Mouse (Mus musculus) lung, adult 2 months (tissue): ENCODE measurements at regions not wholly inside any gene's neighbourhood (a gene's known extent, or its start where the extent isn't known, plus 50 kb on each side); places are given as distances from the start of the nearest gene placed in this dataset.

ENCODE experiments used
- DNase-seq: peaks from one replicate; pipeline ENCODE4 v3.0.0; 2022
- H3K4me1 ChIP-seq: fragments of 200-500 bp; 2 replicates; pipeline ENCODE4 v1.6.1; 2011; ENCODE audit warnings: low read length; ENCODE audit not compliant: control insufficient read depth, insufficient read depth
- H3K4me3 ChIP-seq: fragments of 200-500 bp; replicated peaks from 2 replicates; pipeline ENCODE3; 2011; ENCODE audit warnings: low read depth, mild to moderate bottlenecking, control low read depth, low read length; ENCODE audit errors: extremely low read depth
- CTCF ChIP-seq: fragments of 200-500 bp; IDR thresholded peaks from 2 replicates; pipeline ENCODE4 v1.5.1; 2011; ENCODE audit warnings: mild to moderate bottlenecking, low read length, control low read depth; ENCODE audit not compliant: insufficient read depth
- POLR2A ChIP-seq: fragments of 200-500 bp; IDR thresholded peaks from 2 replicates; pipeline ENCODE4 v1.6.1; 2011; ENCODE audit warnings: low read depth, mild to moderate bottlenecking, control low read depth, low read length, borderline replicate concordance; ENCODE audit errors: extremely low read depth
- WGBS: fragments of 180-500 bp; shearing (Covaris S2); methylation state at CpG from one replicate; pipeline ENCODE4 v1.1.7; 2018; 5-methylcytosine and 5-hydroxymethylcytosine counted together

- 21% methylated on average over 1 of the region's 1 CpGs for WGBS
- TF ChIP-seq POLR2A (no peak), CTCF (no peak)
- DNase-seq, result no peak
- Histone ChIP-seq H3K4me3 (no peak overlapping the region), H3K4me1 (no peaks in the 10 kb centered on the region)
Observed at GRCm38 (mm10) chr3:56244370-56244769, 60.9 kb upstream of the Nbea start.

DNA sequence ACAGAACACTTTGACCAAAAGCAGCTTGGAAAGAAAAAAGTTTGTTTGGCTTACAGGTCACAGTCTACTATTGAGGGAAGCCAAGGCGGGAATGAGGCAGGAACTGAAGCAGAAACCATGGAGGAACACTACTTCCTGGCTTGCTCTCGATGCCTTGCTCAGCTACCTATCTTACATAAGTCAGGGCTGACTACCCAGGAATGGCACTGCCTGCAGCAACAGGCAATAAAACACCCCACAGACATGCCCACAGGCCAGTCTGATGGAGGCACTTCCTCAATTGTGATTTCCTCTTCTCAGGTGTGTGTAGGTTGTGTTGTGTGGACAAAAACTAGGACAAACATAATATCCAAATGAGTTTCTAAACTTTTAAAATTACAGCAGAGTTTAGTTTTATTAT is 54.7 kb upstream of the Nbea start:
- Histone ChIP-seq H3K4me3 (no peak overlapping the region), H3K4me1 (no peaks in the 10 kb centered on the region)
- 42% methylated on average over 2 of the region's 2 CpGs for WGBS
- TF ChIP-seq POLR2A (no peak), CTCF (no peak)
- no peak for DNase-seq

DNA sequence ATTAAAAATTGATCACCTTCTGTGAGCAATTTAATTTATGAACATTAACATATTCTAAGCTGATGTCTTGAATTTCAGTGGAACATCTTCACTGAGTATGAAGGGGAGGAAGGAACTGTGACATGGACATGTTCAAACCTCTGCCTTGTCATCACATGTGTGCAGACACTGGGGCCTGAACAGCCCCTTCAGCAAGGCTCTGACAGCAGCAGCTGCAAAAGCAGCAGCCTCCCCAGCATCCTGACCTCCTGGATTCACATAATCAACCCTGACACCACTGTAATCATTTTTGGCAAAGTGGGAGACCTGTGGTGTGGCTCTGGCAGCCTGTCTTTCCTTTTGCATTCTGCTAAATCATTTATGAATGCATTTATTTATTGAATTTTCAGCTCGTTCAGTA is 52.7 kb upstream of the Nbea start:
- DNase-seq, result no peak
- H3K4me1 ChIP-seq, result no peaks in the 10 kb centered on the region
- WGBS, result 76% methylated on average over 1 of the region's 1 CpGs
- no peak overlapping the region for H3K4me3 ChIP-seq
- TF ChIP-seq POLR2A, result no peak
- no peak for TF ChIP-seq CTCF
